Mouse (Mus musculus): ENCODE results near the gene Hsd17b6. TPM values are rescaled to one million over a fixed set of nuclear protein-coding genes. Genes with fewer than 3 reads are reported as not detected.

Hsd17b6 gene
- polyA plus RNA-seq, 1 experiment from 2014 or later = not detected

Other genes starting within 250 kb of the Hsd17b6 start
- gene Rdh1, start 247.9 kb downstream of the Hsd17b6 start, polyA plus RNA-seq (2014; fragmentation: Nextera tagmentation; extraction: Ambion mirVana) = 0.17 and 0.22 TPM in 2 replicates
- 0.19 and 0.22 TPM in 2 replicates for gene Rdh16f1, start 247.8 kb downstream of the Hsd17b6 start, polyA plus RNA-seq (2014; fragmentation: Nextera tagmentation; extraction: Ambion mirVana)
- gene Rdh9, start 231.2 kb downstream of the Hsd17b6 start, polyA plus RNA-seq (2014; fragmentation: Nextera tagmentation; extraction: Ambion mirVana) = not detected in 2 replicates
- gene Rdh16, start 206.5 kb downstream of the Hsd17b6 start, polyA plus RNA-seq (2014; fragmentation: Nextera tagmentation; extraction: Ambion mirVana) = not detected in 2 replicates
- not detected in 2 replicates for gene Rdh19, start 157.7 kb downstream of the Hsd17b6 start, polyA plus RNA-seq (2014; fragmentation: Nextera tagmentation; extraction: Ambion mirVana)
- not detected in 2 replicates for gene Rdh16f2, start 141.1 kb downstream of the Hsd17b6 start, polyA plus RNA-seq (2014; fragmentation: Nextera tagmentation; extraction: Ambion mirVana)
- gene Rdh7, start 118.8 kb downstream of the Hsd17b6 start, polyA plus RNA-seq (2014; fragmentation: Nextera tagmentation; extraction: Ambion mirVana) = 0.14 TPM in 1 of 2 replicates, not detected in the other
- gene Sdr9c7, start 109.1 kb downstream of the Hsd17b6 start, polyA plus RNA-seq (2014; fragmentation: Nextera tagmentation; extraction: Ambion mirVana) = not detected in 2 replicates
- 106 and 112 TPM in 2 replicates for gene Prim1, start 7.6 kb upstream of the Hsd17b6 start, polyA plus RNA-seq (2014; fragmentation: Nextera tagmentation; extraction: Ambion mirVana)
- gene Naca, start 28.0 kb upstream of the Hsd17b6 start, polyA plus RNA-seq (2014; fragmentation: Nextera tagmentation; extraction: Ambion mirVana) = 1,053 and 1,054 TPM in 2 replicates
- gene Ptges3, start 51.3 kb upstream of the Hsd17b6 start, polyA plus RNA-seq (2014; fragmentation: Nextera tagmentation; extraction: Ambion mirVana) = 527 and 567 TPM in 2 replicates
- gene Atp5b, start 75.7 kb upstream of the Hsd17b6 start, polyA plus RNA-seq (2014; fragmentation: Nextera tagmentation; extraction: Ambion mirVana) = 2,564 and 2,777 TPM in 2 replicates
- gene Baz2a, start 84.0 kb upstream of the Hsd17b6 start, polyA plus RNA-seq (2014; fragmentation: Nextera tagmentation; extraction: Ambion mirVana) = 11.1 and 13.0 TPM in 2 replicates
- 14.6 and 17.0 TPM in 2 replicates for gene Rbms2, start 172.7 kb upstream of the Hsd17b6 start, polyA plus RNA-seq (2014; fragmentation: Nextera tagmentation; extraction: Ambion mirVana)
- gene Gls2, start 186.8 kb upstream of the Hsd17b6 start, polyA plus RNA-seq (2014; fragmentation: Nextera tagmentation; extraction: Ambion mirVana) = 3.1 and 3.4 TPM in 2 replicates
- 32.4 and 37.4 TPM in 2 replicates for gene Spryd4, start 204.2 kb upstream of the Hsd17b6 start, polyA plus RNA-seq (2014; fragmentation: Nextera tagmentation; extraction: Ambion mirVana)
- 0.08 TPM in 1 of 2 replicates, not detected in the other for gene Mip, start 218.2 kb upstream of the Hsd17b6 start, polyA plus RNA-seq (2014; fragmentation: Nextera tagmentation; extraction: Ambion mirVana)
- 67.5 and 71.2 TPM in 2 replicates for gene Timeless, start 224.5 kb upstream of the Hsd17b6 start, polyA plus RNA-seq (2014; fragmentation: Nextera tagmentation; extraction: Ambion mirVana)
- 0.43 and 0.92 TPM in 2 replicates for gene Apon, start 246.5 kb upstream of the Hsd17b6 start, polyA plus RNA-seq (2014; fragmentation: Nextera tagmentation; extraction: Ambion mirVana)